Mouse (Mus musculus) heart, adult 2 months (tissue): ENCODE results near the gene Ap5z1. TPM values are rescaled to one million over a fixed set of nuclear protein-coding genes. Genes with fewer than 3 reads are reported as not detected.

Experiments
- DNase-seq, 2 experiments: peaks; one replicate each; pipeline ENCODE4 v3.0.0; 2021
- H3K27ac ChIP-seq: fragments of 200-600 bp; 2 replicates; pipeline ENCODE4 v1.8.1; 2022
- H3K27me3 ChIP-seq: fragments of 200-500 bp; 2 replicates; pipeline ENCODE4 v1.6.1; 2012; ENCODE audit warnings: mild to moderate bottlenecking, low read length, inconsistent platforms, mixed read lengths; ENCODE audit not compliant: control insufficient read depth, insufficient read depth
- H3K36me3 ChIP-seq: fragments of 200-500 bp; 2 replicates; pipeline ENCODE4 v1.6.1; 2012; ENCODE audit warnings: low read length, inconsistent platforms; ENCODE audit not compliant: control insufficient read depth, insufficient read depth
- H3K4me1 ChIP-seq: fragments of 200-500 bp; 2 replicates; pipeline ENCODE4 v1.6.1; 2011; ENCODE audit warnings: low read length; ENCODE audit not compliant: control insufficient read depth, insufficient read depth
- H3K4me3 ChIP-seq: fragments of 200-600 bp; 2 replicates; pipeline ENCODE4 v1.8.1; 2022
- H3K79me2 ChIP-seq: fragments of 200-500 bp; replicated peaks from 2 replicates; pipeline ENCODE4 v1.6.1; 2012; ENCODE audit warnings: mild to moderate bottlenecking, inconsistent platforms, low read length, moderate library complexity, mixed read lengths; ENCODE audit not compliant: control insufficient read depth, insufficient read depth
- H3K9ac ChIP-seq: fragments of 200-500 bp; 2 replicates; pipeline ENCODE4 v1.6.1; 2012; ENCODE audit warnings: low read depth, mild to moderate bottlenecking, control low read depth, inconsistent platforms, low read length, mixed read lengths
- CTCF ChIP-seq: fragments of 200-600 bp; IDR thresholded peaks from 2 replicates; pipeline ENCODE4 v1.8.1; 2022; ENCODE audit warnings: antibody characterized with exemption, mild to moderate bottlenecking, moderate library complexity
- EP300 ChIP-seq: fragments of 200-500 bp; IDR thresholded peaks from 2 replicates; pipeline ENCODE4 v1.6.1; 2011; ENCODE audit warnings: low read depth, low read length, control low read depth; ENCODE audit not compliant: insufficient read depth
- POLR2A ChIP-seq: fragments of 200-500 bp; IDR thresholded peaks from 2 replicates; pipeline ENCODE4 v1.6.1; 2011; ENCODE audit warnings: mild to moderate bottlenecking, low read depth, low read length, control low read depth; ENCODE audit not compliant: insufficient read depth
- whole genome bisulfite sequencing: fragments of 180-500 bp; shearing (Covaris S2); methylation state at CpG from one replicate; pipeline ENCODE4 v1.1.7; 2018; 5-methylcytosine and 5-hydroxymethylcytosine counted together
- intact Hi-C: fragments of 180-260 bp; cut with DNase I; formaldehyde crosslinking; loops from one replicate; pipeline ENCODE4 v1.15.1; 2025
- polyA plus RNA-seq: library from polyadenylated mRNA; depleted of rRNA; stranded (reverse); fragments of >200 nt; gene quantifications from 2 replicates; pipeline ENCODE4 v1.2.3, GENCODE M21; 2012
- total RNA-seq, 2 experiments: library from RNA; stranded (reverse); gene quantifications; 2 replicates each; pipeline ENCODE4 v1.2.3; 2021

Ap5z1 gene
- total and polyA plus RNA-seq, 3 experiments = 5.4 to 23.6 (median 6.4) TPM

DNA sequence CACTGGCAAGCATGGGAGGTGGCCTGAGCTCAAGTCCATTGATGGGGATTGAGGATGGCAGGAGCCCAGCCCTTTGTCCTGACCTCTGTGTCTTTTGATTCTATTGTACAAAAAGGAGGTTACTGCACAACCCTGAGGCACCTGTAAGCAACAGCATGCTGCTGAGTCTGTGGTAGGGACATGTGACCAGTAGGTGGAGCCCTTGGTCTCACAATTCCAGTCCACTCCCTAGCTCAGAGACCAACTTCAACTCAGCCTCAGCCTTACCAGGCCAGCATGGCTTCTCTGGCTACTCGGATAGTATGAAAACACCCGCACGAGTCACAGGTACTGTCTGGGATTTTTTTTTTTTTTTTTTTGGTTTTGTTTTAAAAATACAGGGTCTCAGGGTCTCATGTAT lies 38.7 kb downstream of the Ap5z1 start:
- Histone ChIP-seq H3K4me3 (no peak overlapping the region), H3K27me3 (no peaks in the 10 kb centered on the region), H3K79me2 (no peaks in the 10 kb centered on the region), H3K36me3 (no peaks in the 10 kb centered on the region), H3K9ac (no peak overlapping the region), H3K4me1 (no peaks in the 10 kb centered on the region), H3K27ac (no peak overlapping the region)
- WGBS = 2% methylated on average over 3 of the region's 3 CpGs
- intact Hi-C loops = loop anchor here (1.0 to 5.0 kb wide), 3 partner anchors 49 to 216 kb away; partner anchors contain the start of gene Radil
- TF ChIP-seq CTCF (peak; percentile 85), POLR2A (no peak), EP300 (peak; percentile 78; the same call in 1 of the 2 replicates)
- peak; percentile 71 to 76 for DNase-seq

DNA sequence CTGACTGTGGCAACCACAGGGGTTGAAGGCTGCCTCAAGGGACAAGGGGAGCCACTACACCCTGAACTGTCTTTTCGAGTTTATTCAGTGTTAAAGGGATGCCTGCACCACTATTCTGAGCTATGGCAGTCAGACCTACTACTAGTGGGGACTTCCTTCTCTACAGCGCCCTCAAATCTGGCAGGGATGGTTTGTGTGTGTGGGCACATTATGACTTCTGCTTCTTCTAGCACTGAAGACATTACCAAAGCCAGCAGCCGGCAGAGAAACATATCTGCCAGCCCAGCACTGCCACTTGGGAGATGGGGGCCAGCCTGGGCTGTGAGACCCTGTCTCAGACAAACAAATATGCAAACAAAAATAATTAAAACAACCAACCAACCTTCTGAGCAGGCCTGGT lies 40.4 kb downstream of the Ap5z1 start:
- no peaks in the 10 kb centered on the region for H3K36me3 ChIP-seq
- no peaks in the 10 kb centered on the region for H3K4me1 ChIP-seq
- no peak for DNase-seq
- no peak overlapping the region for H3K27ac ChIP-seq
- intact Hi-C loops = loop anchor here (5.0 kb wide), 1 partner anchor 118 kb away; no protein-coding TSS in a partner anchor
- no peak overlapping the region for H3K4me3 ChIP-seq
- H3K9ac ChIP-seq = no peak overlapping the region
- H3K27me3 ChIP-seq = no peaks in the 10 kb centered on the region
- no peaks in the 10 kb centered on the region for H3K79me2 ChIP-seq
- no peak for TF ChIP-seq EP300
- TF ChIP-seq CTCF = no peak
- no peak for TF ChIP-seq POLR2A
- 80% methylated on average over 3 of the region's 3 CpGs for WGBS

DNA sequence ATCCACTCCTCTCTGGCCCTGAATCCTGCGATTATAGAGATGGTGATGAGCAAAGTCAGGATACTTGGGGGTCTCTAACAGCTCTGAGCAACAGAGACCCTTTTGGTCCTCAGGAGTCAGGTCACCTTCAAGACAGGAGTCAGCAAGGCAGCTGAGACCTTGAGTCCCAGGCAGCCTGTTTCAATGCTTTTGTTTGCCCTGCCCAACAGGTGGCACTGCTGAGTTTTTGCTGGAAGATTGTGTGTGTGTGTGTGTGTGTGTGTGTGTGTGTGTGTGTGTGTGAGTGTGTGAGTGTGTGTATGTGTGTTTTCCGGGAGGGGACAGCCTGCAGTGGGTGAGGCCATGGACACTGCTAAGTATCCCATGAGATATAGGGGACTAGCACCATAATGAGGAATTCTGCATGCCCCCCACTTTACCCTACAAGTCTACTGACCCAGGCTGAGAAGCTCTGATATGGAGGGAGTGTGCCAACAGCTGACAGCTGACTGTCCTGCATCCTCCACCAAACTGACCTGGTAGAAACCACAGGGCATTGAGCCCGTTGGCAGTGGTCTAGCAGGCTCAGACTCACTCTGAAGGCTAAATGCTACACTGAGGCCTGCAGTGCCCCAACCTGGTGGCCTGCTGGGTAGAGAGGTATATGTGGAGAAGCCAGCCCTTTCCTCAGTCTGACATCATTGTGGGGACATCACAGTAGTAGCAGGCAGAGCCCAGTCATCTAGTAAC lies 42.1 kb downstream of the Ap5z1 start:
- H3K79me2 ChIP-seq = no peaks in the 10 kb centered on the region
- DNase-seq = no peak
- H3K4me3 ChIP-seq = no peak overlapping the region
- WGBS = 70% methylated on average over 3 of the region's 3 CpGs
- H3K27ac ChIP-seq = no peak overlapping the region
- H3K9ac ChIP-seq = no peak overlapping the region
- TF ChIP-seq POLR2A (no peak), CTCF (peak; percentile 27), EP300 (no peak)
- no peaks in the 10 kb centered on the region for H3K36me3 ChIP-seq
- intact Hi-C loops = no loop called here
- H3K27me3 ChIP-seq = no peaks in the 10 kb centered on the region
- H3K4me1 ChIP-seq = no peaks in the 10 kb centered on the region

DNA sequence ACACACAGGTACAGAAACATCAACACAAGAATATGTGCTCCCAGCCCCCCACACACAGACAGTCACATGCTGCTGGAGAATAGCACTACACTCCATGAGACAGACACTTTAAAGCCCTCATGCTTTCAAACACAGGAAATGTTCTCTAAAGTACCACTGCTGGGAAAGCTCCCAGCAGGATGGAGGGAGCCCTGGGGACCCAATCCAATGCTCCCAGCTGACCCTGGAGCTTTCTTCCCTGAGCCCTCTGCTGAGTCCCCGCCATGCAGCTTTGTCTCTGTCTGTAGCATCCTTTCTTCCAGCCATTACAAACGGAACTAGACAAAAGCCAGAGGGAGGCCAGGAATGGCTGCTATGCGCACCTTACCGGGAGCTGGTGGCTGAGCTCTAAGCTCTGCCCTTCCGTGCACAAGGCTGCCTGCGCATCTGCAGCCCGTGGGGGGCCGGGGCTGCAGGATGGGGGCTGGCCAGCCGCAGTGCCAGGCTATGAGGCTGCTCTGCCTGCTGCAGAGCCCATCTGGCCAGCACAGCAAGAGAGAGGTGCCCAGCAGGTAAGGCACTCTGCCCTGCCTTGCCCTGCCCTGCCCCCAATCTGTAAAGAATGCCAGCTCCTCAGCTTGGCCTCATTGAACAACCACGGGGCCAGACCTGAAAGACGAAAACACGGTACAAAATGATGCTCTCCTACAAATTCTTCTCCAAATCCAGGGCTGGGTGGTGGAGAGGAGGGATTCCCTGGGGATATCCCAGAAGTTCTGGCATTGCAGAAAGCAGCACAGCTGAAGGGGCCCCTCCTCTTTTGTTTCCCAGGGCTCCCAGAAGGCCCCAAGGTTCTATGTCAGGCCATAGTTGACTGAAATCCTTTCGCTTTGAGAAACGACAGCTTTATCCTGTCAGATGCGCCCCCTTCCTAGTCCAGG lies 45.7 kb downstream of the Ap5z1 start:
- Histone ChIP-seq H3K36me3 (no peaks in the 10 kb centered on the region), H3K79me2 (no peaks in the 10 kb centered on the region), H3K9ac (no peak overlapping the region), H3K4me1 (no peaks in the 10 kb centered on the region), H3K4me3 (no peak overlapping the region), H3K27me3 (no peaks in the 10 kb centered on the region), H3K27ac (peak overlapping the region; percentile 49; the same call in 1 of the 2 replicates)
- TF ChIP-seq POLR2A (no peak), CTCF (no peak), EP300 (no peak)
- intact Hi-C loops = no loop called here
- DNase-seq = peak in 1 of 2 experiments; percentile 38
- 33% methylated on average over 15 of the region's 15 CpGs for WGBS

DNA sequence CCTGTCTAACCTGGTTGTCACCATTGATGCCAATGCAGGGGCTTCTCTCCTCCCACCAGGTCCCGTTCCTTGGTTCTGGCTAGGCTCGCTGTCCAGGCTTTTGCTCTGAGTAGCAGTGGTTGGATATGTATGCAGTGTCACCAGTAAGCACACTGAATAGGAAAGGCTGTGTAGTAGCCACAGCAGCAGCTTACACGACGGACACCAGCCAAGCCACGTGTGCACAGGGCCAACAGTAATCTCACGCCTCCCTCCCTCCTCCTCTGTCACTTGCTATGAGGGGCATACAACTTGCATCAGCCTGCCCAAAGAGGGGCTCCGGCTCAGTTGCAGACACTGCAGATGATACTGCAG lies 46.3 kb downstream of the Ap5z1 start:
- 61% methylated on average over 7 of the region's 7 CpGs for WGBS
- Histone ChIP-seq H3K4me3 (no peak overlapping the region), H3K27ac (no peak overlapping the region; the same call in 1 of the 2 replicates), H3K4me1 (no peaks in the 10 kb centered on the region), H3K36me3 (no peaks in the 10 kb centered on the region), H3K9ac (no peak overlapping the region), H3K27me3 (no peaks in the 10 kb centered on the region), H3K79me2 (no peaks in the 10 kb centered on the region)
- TF ChIP-seq EP300 (no peak), POLR2A (no peak), CTCF (no peak)
- intact Hi-C loops = no loop called here
- DNase-seq = peak in 1 of 2 experiments; percentile 14

DNA sequence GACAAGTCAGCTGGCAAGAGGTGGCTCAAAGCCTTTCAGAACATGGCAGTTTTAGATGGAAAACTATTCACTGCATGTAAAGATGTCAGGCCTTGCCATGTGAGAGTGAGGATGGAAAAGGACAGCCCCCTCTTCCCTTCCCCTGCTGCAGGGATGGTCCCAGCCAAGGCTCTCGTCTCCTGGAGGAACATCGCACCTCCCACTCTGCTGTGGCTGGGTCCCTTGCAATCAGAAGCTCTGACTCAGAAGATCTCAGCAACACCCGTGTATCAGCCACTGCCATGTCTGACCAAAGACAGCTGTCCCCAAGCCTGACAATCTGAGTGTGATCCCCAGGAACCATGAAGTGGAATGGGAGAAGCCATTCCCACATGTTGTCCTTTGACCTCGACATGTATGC lies 48.4 kb downstream of the Ap5z1 start:
- no peak for TF ChIP-seq CTCF
- no peak for TF ChIP-seq POLR2A
- TF ChIP-seq EP300 = no peak
- H3K27me3 ChIP-seq = no peaks in the 10 kb centered on the region
- DNase-seq = no peak
- H3K36me3 ChIP-seq = no peaks in the 10 kb centered on the region
- intact Hi-C loops = no loop called here
- H3K27ac ChIP-seq = no peak overlapping the region
- WGBS = 70% methylated on average over 4 of the region's 4 CpGs
- H3K4me3 ChIP-seq = no peak overlapping the region
- H3K4me1 ChIP-seq = no peaks in the 10 kb centered on the region
- no peak overlapping the region for H3K9ac ChIP-seq
- no peaks in the 10 kb centered on the region for H3K79me2 ChIP-seq
